Mouse (Mus musculus): ENCODE results near the gene Plekhj1. TPM values are rescaled to one million over a fixed set of nuclear protein-coding genes. Genes with fewer than 3 reads are reported as not detected.

Plekhj1 gene
- total RNA-seq, 2 experiments from 2014 or later, result 21.4 to 23.1 TPM

GRCm38 (mm10) chr10:80791476-80792174 lies 6.8 kb downstream of the Plekhj1 start:
- no peak for DNase-seq
- intact Hi-C loops (cut with DNase I; ENCODE audit: low total_unique reads), result loop anchor here (5.0 kb wide), 1 partner anchor 44 kb away; no protein-coding TSS in a partner anchor

- intact Hi-C loops (cut with DNase I; ENCODE audit: low total_unique reads), result loop anchor here (5.0 kb wide), 1 partner anchor 44 kb away; no protein-coding TSS in a partner anchor
Observed at GRCm38 (mm10) chr10:80790761-80791404, 7.5 kb downstream of the Plekhj1 start.

GRCm38 (mm10) chr10:80787517-80787916 lies 10.9 kb downstream of the Plekhj1 start:
- intact Hi-C loops (cut with DNase I; ENCODE audit: low total_unique reads), result no loop called here
- no peak for DNase-seq

More at GRCm38 (mm10) chr10:80790761-80791404, 7.5 kb downstream of the Plekhj1 start:
- DNase-seq, result no peak

- DNase-seq, result no peak
- intact Hi-C loops (cut with DNase I; ENCODE audit: low total_unique reads), result no loop called here
Observed at GRCm38 (mm10) chr10:80785963-80786362, 12.5 kb downstream of the Plekhj1 start.

GRCm38 (mm10) chr10:80784871-80785270 lies 13.6 kb downstream of the Plekhj1 start:
- no peak for DNase-seq
- intact Hi-C loops (cut with DNase I; ENCODE audit: low total_unique reads), result no loop called here

- no peak for DNase-seq
- intact Hi-C loops (cut with DNase I; ENCODE audit: low total_unique reads), result no loop called here
Observed at GRCm38 (mm10) chr10:80784302-80784701, 14.1 kb downstream of the Plekhj1 start.

GRCm38 (mm10) chr10:80779565-80779964 lies 18.9 kb downstream of the Plekhj1 start:
- intact Hi-C loops (cut with DNase I; ENCODE audit: low total_unique reads), result no loop called here

GRCm38 (mm10) chr10:80777123-80777522 lies 21.3 kb downstream of the Plekhj1 start:
- intact Hi-C loops (cut with DNase I; ENCODE audit: low total_unique reads), result no loop called here
- no peak for DNase-seq

More at GRCm38 (mm10) chr10:80779565-80779964, 18.9 kb downstream of the Plekhj1 start:
- DNase-seq, result no peak

GRCm38 (mm10) chr10:80776358-80776869 lies 22.0 kb downstream of the Plekhj1 start:
- DNase-seq, result no peak
- intact Hi-C loops (cut with DNase I; ENCODE audit: low total_unique reads), result no loop called here

GRCm38 (mm10) chr10:80775731-80776130 lies 22.7 kb downstream of the Plekhj1 start:
- intact Hi-C loops (cut with DNase I; ENCODE audit: low total_unique reads), result no loop called here
- DNase-seq, result no peak

GRCm38 (mm10) chr10:80774981-80775380 lies 23.4 kb downstream of the Plekhj1 start:
- DNase-seq, result no peak
- intact Hi-C loops (cut with DNase I; ENCODE audit: low total_unique reads), result no loop called here

- intact Hi-C loops (cut with DNase I; ENCODE audit: low total_unique reads), result no loop called here
- peak; percentile 77 for DNase-seq
Observed at GRCm38 (mm10) chr10:80774549-80774948, 23.9 kb downstream of the Plekhj1 start.

GRCm38 (mm10) chr10:80773816-80774215 lies 24.6 kb downstream of the Plekhj1 start:
- intact Hi-C loops (cut with DNase I; ENCODE audit: low total_unique reads), result no loop called here
- DNase-seq, result no peak

- intact Hi-C loops (cut with DNase I; ENCODE audit: low total_unique reads), result no loop called here
- no peak for DNase-seq
Observed at GRCm38 (mm10) chr10:80768365-80768764, 30.1 kb downstream of the Plekhj1 start.

- no peak for DNase-seq
- intact Hi-C loops (cut with DNase I; ENCODE audit: low total_unique reads), result no loop called here
Observed at GRCm38 (mm10) chr10:80766161-80766815, 32.1 kb downstream of the Plekhj1 start.

- intact Hi-C loops (cut with DNase I; ENCODE audit: low total_unique reads), result no loop called here
- no peak for DNase-seq
Observed at GRCm38 (mm10) chr10:80765746-80766145, 32.7 kb downstream of the Plekhj1 start.

- DNase-seq, result no peak
- intact Hi-C loops (cut with DNase I; ENCODE audit: low total_unique reads), result no loop called here
Observed at GRCm38 (mm10) chr10:80763502-80763901, 34.9 kb downstream of the Plekhj1 start.

GRCm38 (mm10) chr10:80761821-80762220 lies 36.6 kb downstream of the Plekhj1 start:
- intact Hi-C loops (cut with DNase I; ENCODE audit: low total_unique reads), result no loop called here
- no peak for DNase-seq

GRCm38 (mm10) chr10:80760596-80761524 lies 37.6 kb downstream of the Plekhj1 start:
- DNase-seq, result no peak
- intact Hi-C loops (cut with DNase I; ENCODE audit: low total_unique reads), result no loop called here
